Mouse (Mus musculus) embryonic fibroblast, embryonic 13.5 days (primary cell): ENCODE measurements around the gene Exoc4. TPM values are rescaled to one million over a fixed set of nuclear protein-coding genes. Genes with fewer than 3 reads are reported as not detected.

Experiments
- H3K27ac ChIP-seq: 2 replicates; pipeline ENCODE4 v1.5.1; 2012; ENCODE audit warnings: low read length, control low read depth, inconsistent platforms; ENCODE audit not compliant: insufficient read depth
- H3K4me1 ChIP-seq: 2 replicates; pipeline ENCODE4 v1.6.1; 2011; ENCODE audit warnings: low read length; ENCODE audit not compliant: control insufficient read depth, insufficient read depth
- H3K4me3 ChIP-seq: 2 replicates; pipeline ENCODE4 v1.5.1; 2011; ENCODE audit warnings: mild to moderate bottlenecking, control low read depth, low read length; ENCODE audit not compliant: insufficient read depth
- CTCF ChIP-seq: IDR thresholded peaks from 2 replicates; pipeline ENCODE4 v1.5.1; 2011; ENCODE audit warnings: mild to moderate bottlenecking, control low read depth, low read length, moderate library complexity, borderline replicate concordance; ENCODE audit not compliant: insufficient read depth
- POLR2A ChIP-seq: IDR thresholded peaks from 2 replicates; pipeline ENCODE4 v1.6.1; 2011; ENCODE audit warnings: low read depth, mild to moderate bottlenecking, control low read depth, low read length, moderate library complexity
- polyA plus RNA-seq: library from polyadenylated mRNA; stranded (reverse); fragments of >200 nt; gene quantifications from 2 replicates; pipeline ENCODE4 v1.2.4, GENCODE M21; 2011; ENCODE audit warnings: low read depth; ENCODE audit not compliant: missing spikeins, insufficient read length

Gene Exoc4
- polyA plus RNA-seq, 1 experiment, result 121 TPM

GRCm38 (mm10) chr6:33297566-33297965 is 48.7 kb downstream of the Exoc4 start:
- Histone ChIP-seq H3K4me1 (no peaks in the 10 kb centered on the region; the same call in 1 of the 2 replicates), H3K27ac (no peak overlapping the region), H3K4me3 (no peak overlapping the region)
- no peak for TF ChIP-seq CTCF
- TF ChIP-seq POLR2A, result no peak

GRCm38 (mm10) chr6:33298768-33299167 is 49.9 kb downstream of the Exoc4 start:
- no peak for TF ChIP-seq CTCF
- TF ChIP-seq POLR2A, result no peak
- Histone ChIP-seq H3K27ac (no peak overlapping the region), H3K4me3 (no peak overlapping the region), H3K4me1 (no peaks in the 10 kb centered on the region; the same call in 1 of the 2 replicates)

- no peak overlapping the region for H3K4me3 ChIP-seq
- H3K27ac ChIP-seq, result no peak overlapping the region
- 0 out of 2 replicates have a peak, but pooled peaks cover 3% of the 10 kb centered on the region for H3K4me1 ChIP-seq
- no peak for TF ChIP-seq CTCF
- TF ChIP-seq POLR2A, result no peak
Measured at GRCm38 (mm10) chr6:33305996-33306395, 57.1 kb downstream of the Exoc4 start.

- Histone ChIP-seq H3K27ac (no peak overlapping the region), H3K4me3 (no peak overlapping the region), H3K4me1 (0 out of 2 replicates have a peak, but pooled peaks cover 3% of the 10 kb centered on the region)
- TF ChIP-seq POLR2A (no peak), CTCF (no peak)
Measured at GRCm38 (mm10) chr6:33308646-33309045, 59.8 kb downstream of the Exoc4 start.

- no peak overlapping the region for H3K4me3 ChIP-seq
- no peak overlapping the region for H3K27ac ChIP-seq
- 0 out of 2 replicates have a peak, but pooled peaks cover 3% of the 10 kb centered on the region for H3K4me1 ChIP-seq
- TF ChIP-seq CTCF (no peak), POLR2A (no peak)
Measured at GRCm38 (mm10) chr6:33310486-33310885, 61.6 kb downstream of the Exoc4 start.

- TF ChIP-seq CTCF (no peak), POLR2A (no peak)
- H3K4me3 ChIP-seq, result no peak overlapping the region
- no peak overlapping the region for H3K27ac ChIP-seq
- H3K4me1 ChIP-seq, result no peaks in the 10 kb centered on the region
Measured at GRCm38 (mm10) chr6:33322849-33323248, 74.0 kb downstream of the Exoc4 start.

- H3K4me3 ChIP-seq, result no peak overlapping the region
- H3K27ac ChIP-seq, result no peak overlapping the region
- H3K4me1 ChIP-seq, result no peaks in the 10 kb centered on the region
- TF ChIP-seq CTCF, result no peak
- no peak for TF ChIP-seq POLR2A
Measured at GRCm38 (mm10) chr6:33323386-33323785, 74.5 kb downstream of the Exoc4 start.

- TF ChIP-seq CTCF (no peak), POLR2A (no peak)
- H3K27ac ChIP-seq, result no peak overlapping the region
- no peak overlapping the region for H3K4me3 ChIP-seq
- H3K4me1 ChIP-seq, result no peaks in the 10 kb centered on the region
Measured at GRCm38 (mm10) chr6:33328326-33328725, 79.4 kb downstream of the Exoc4 start.

- TF ChIP-seq POLR2A (no peak), CTCF (no peak)
- Histone ChIP-seq H3K27ac (no peak overlapping the region), H3K4me1 (no peaks in the 10 kb centered on the region), H3K4me3 (no peak overlapping the region)
Measured at GRCm38 (mm10) chr6:33347088-33347775, 98.3 kb downstream of the Exoc4 start.

- TF ChIP-seq POLR2A, result no peak
- no peak for TF ChIP-seq CTCF
- no peak overlapping the region for H3K4me3 ChIP-seq
- no peaks in the 10 kb centered on the region for H3K4me1 ChIP-seq
- H3K27ac ChIP-seq, result no peak overlapping the region
Measured at GRCm38 (mm10) chr6:33361613-33362012, 112.7 kb downstream of the Exoc4 start.
